Mouse (Mus musculus): ENCODE results near the gene Kcnip2.

The Kcnip2 gene

GRCm38 (mm10) chr19:45815831-45816405 is at the start of gene Kcnip2:
Kcnip2 (minus strand) TSS chr19:45816061.
- peak; percentile 20 for DNase-seq

GRCm38 (mm10) chr19:45855284-45855920 is 39.5 kb upstream of the Kcnip2 start:
- DNase-seq = no peak

- DNase-seq = no peak
Measured at GRCm38 (mm10) chr19:45854521-45854920, 38.7 kb upstream of the Kcnip2 start.

- no peak for DNase-seq
Measured at GRCm38 (mm10) chr19:45847733-45848093, 31.9 kb upstream of the Kcnip2 start.

- no peak for DNase-seq
Measured at GRCm38 (mm10) chr19:45847016-45847732, 31.3 kb upstream of the Kcnip2 start.

- DNase-seq = no peak
Measured at GRCm38 (mm10) chr19:45844209-45844608, 28.3 kb upstream of the Kcnip2 start.

- no peak for DNase-seq
Measured at GRCm38 (mm10) chr19:45843424-45843823, 27.6 kb upstream of the Kcnip2 start.

- no peak for DNase-seq
Measured at GRCm38 (mm10) chr19:45837050-45837994, 21.5 kb upstream of the Kcnip2 start.

GRCm38 (mm10) chr19:45835490-45835889 is 19.6 kb upstream of the Kcnip2 start:
- DNase-seq = no peak

- DNase-seq = no peak
Measured at GRCm38 (mm10) chr19:45833665-45834064, 17.8 kb upstream of the Kcnip2 start.

GRCm38 (mm10) chr19:45830679-45831078 is 14.8 kb upstream of the Kcnip2 start:
- DNase-seq = no peak

GRCm38 (mm10) chr19:45827736-45828135 is 11.9 kb upstream of the Kcnip2 start:
- no peak for DNase-seq

- no peak for DNase-seq
Measured at GRCm38 (mm10) chr19:45827125-45827524, 11.3 kb upstream of the Kcnip2 start.

GRCm38 (mm10) chr19:45826146-45826545 is 10.3 kb upstream of the Kcnip2 start:
- DNase-seq = no peak

- DNase-seq = no peak
Measured at GRCm38 (mm10) chr19:45821832-45822231, 6.0 kb upstream of the Kcnip2 start.

GRCm38 (mm10) chr19:45817816-45818490 is 2.1 kb upstream of the Kcnip2 start:
- no peak for DNase-seq

- DNase-seq = peak; percentile 71
Measured at GRCm38 (mm10) chr19:45816727-45817126, 866 bp upstream of the Kcnip2 start.

- no peak for DNase-seq
Measured at GRCm38 (mm10) chr19:45815170-45815569, 691 bp downstream of the Kcnip2 start.

GRCm38 (mm10) chr19:45813801-45814200 is 2.1 kb downstream of the Kcnip2 start:
- DNase-seq = no peak

- DNase-seq = peak; percentile 68
Measured at GRCm38 (mm10) chr19:45813263-45813662, 2.6 kb downstream of the Kcnip2 start.

GRCm38 (mm10) chr19:45812673-45813252 is 3.1 kb downstream of the Kcnip2 start:
- no peak for DNase-seq

- DNase-seq = peak; percentile 55
Measured at GRCm38 (mm10) chr19:45812115-45812514, 3.7 kb downstream of the Kcnip2 start.
